Mouse (Mus musculus) neural tube, embryonic 15.5 days (tissue): ENCODE results near the gene Sh3pxd2a. TPM values are rescaled to one million over a fixed set of nuclear protein-coding genes. Genes with fewer than 3 reads are reported as not detected.
A peak's percentile ranks its signal among the peaks of the same experiment; 100 is the strongest.

Experiments used
- ATAC-seq: fragments of 200-750 bp; cut with Nextera tagmentation; 2 replicates; pipeline ENCODE4 v1.8.0; 2017; ENCODE audit warnings: mild to moderate bottlenecking, moderate TSS enrichment, moderate library complexity; ENCODE audit not compliant: low FRiP score
- H3K27ac ChIP-seq: fragments of 300-500 bp; sonication (generic); replicated peaks from 2 replicates; pipeline ENCODE4 v1.5.1; 2015; ENCODE audit warnings: mild to moderate bottlenecking, inconsistent platforms
- H3K27me3 ChIP-seq: fragments of 300-500 bp; sonication (generic); replicated peaks from 2 replicates; pipeline ENCODE4 v1.6.1; 2015; ENCODE audit warnings: inconsistent platforms
- H3K36me3 ChIP-seq: fragments of 300-500 bp; sonication (generic); 2 replicates; pipeline ENCODE4 v1.6.1; 2015; ENCODE audit warnings: inconsistent platforms
- H3K4me1 ChIP-seq: fragments of 300-500 bp; sonication (generic); 2 replicates; pipeline ENCODE4 v1.6.1; 2015; ENCODE audit warnings: inconsistent platforms
- H3K4me2 ChIP-seq: fragments of 300-500 bp; sonication (generic); 2 replicates; pipeline ENCODE4 v1.6.1; 2015; ENCODE audit warnings: inconsistent platforms, mild to moderate bottlenecking, moderate library complexity
- H3K4me3 ChIP-seq: fragments of 300-500 bp; sonication (generic); replicated peaks from 2 replicates; pipeline ENCODE4 v1.5.1; 2015; ENCODE audit warnings: mild to moderate bottlenecking, inconsistent platforms
- H3K9ac ChIP-seq: fragments of 300-500 bp; sonication (generic); replicated peaks from 2 replicates; pipeline ENCODE4 v1.6.1; 2015; ENCODE audit warnings: mild to moderate bottlenecking, inconsistent platforms
- H3K9me3 ChIP-seq: fragments of 300-500 bp; sonication (generic); replicated peaks from 2 replicates; pipeline ENCODE4 v1.6.1; 2016; ENCODE audit warnings: inconsistent platforms
- WGBS: fragments of 180-500 bp; shearing (Covaris S2); methylation state at CpG from one replicate; pipeline ENCODE4 v1.1.7; 2015; ENCODE audit warnings: mixed read lengths; 5-methylcytosine and 5-hydroxymethylcytosine counted together
- polyA plus RNA-seq: library from polyadenylated mRNA; unstranded; fragments of >200 nt; fragmentation: Nextera tagmentation; extraction: Ambion mirVana; gene quantifications from 2 replicates; pipeline ENCODE4 v1.2.1, GENCODE M21; 2015

Sh3pxd2a gene
- polyA plus RNA-seq, 1 experiment from 2014 or later = 2.2 TPM

GRCm38 (mm10) chr19:47487572-47487971, 23.4 kb upstream of the Sh3pxd2a start:
- 87% methylated on average over 9 of the region's 9 CpGs for WGBS
- Histone ChIP-seq H3K4me3 (no peak overlapping the region), H3K36me3 (no peaks in the 10 kb centered on the region), H3K4me2 (no peak overlapping the region), H3K9ac (no peak overlapping the region), H3K27me3 (no peaks in the 10 kb centered on the region), H3K27ac (no peak overlapping the region), H3K4me1 (peaks cover 18% of the 10 kb centered on the region), H3K9me3 (no peaks in the 10 kb centered on the region)
- no peak for ATAC-seq

GRCm38 (mm10) chr19:47485997-47486566, 21.9 kb upstream of the Sh3pxd2a start:
- peaks cover 12% of the 10 kb centered on the region for H3K4me1 ChIP-seq
- H3K4me3 ChIP-seq = no peak overlapping the region
- no peak overlapping the region for H3K4me2 ChIP-seq
- 47% methylated on average over 9 of the region's 9 CpGs for WGBS
- no peak for ATAC-seq
- H3K9ac ChIP-seq = no peak overlapping the region
- H3K36me3 ChIP-seq = no peaks in the 10 kb centered on the region
- no peaks in the 10 kb centered on the region for H3K9me3 ChIP-seq
- H3K27me3 ChIP-seq = no peaks in the 10 kb centered on the region
- H3K27ac ChIP-seq = no peak overlapping the region

- H3K4me1 ChIP-seq = peaks cover 12% of the 10 kb centered on the region
- H3K27me3 ChIP-seq = no peaks in the 10 kb centered on the region
- WGBS = 77% methylated on average over 3 of the region's 3 CpGs
- peak; percentile 59 for ATAC-seq
- no peak overlapping the region for H3K27ac ChIP-seq
- H3K9ac ChIP-seq = no peak overlapping the region
- H3K4me2 ChIP-seq = no peak overlapping the region
- H3K4me3 ChIP-seq = no peak overlapping the region
- no peaks in the 10 kb centered on the region for H3K36me3 ChIP-seq
- H3K9me3 ChIP-seq = no peaks in the 10 kb centered on the region
Observed at GRCm38 (mm10) chr19:47484110-47484509, 19.9 kb upstream of the Sh3pxd2a start.

- no peaks in the 10 kb centered on the region for H3K36me3 ChIP-seq
- no peak overlapping the region for H3K4me3 ChIP-seq
- no peak overlapping the region for H3K27ac ChIP-seq
- H3K4me1 ChIP-seq = peaks cover 12% of the 10 kb centered on the region
- 87% methylated on average over 3 of the region's 3 CpGs for WGBS
- H3K4me2 ChIP-seq = no peak overlapping the region
- no peaks in the 10 kb centered on the region for H3K9me3 ChIP-seq
- ATAC-seq = no peak
- H3K9ac ChIP-seq = no peak overlapping the region
- no peaks in the 10 kb centered on the region for H3K27me3 ChIP-seq
Observed at GRCm38 (mm10) chr19:47483346-47483745, 19.1 kb upstream of the Sh3pxd2a start.

GRCm38 (mm10) chr19:47473453-47473852, 9.3 kb upstream of the Sh3pxd2a start:
- H3K36me3 ChIP-seq = no peaks in the 10 kb centered on the region
- H3K27ac ChIP-seq = no peak overlapping the region

GRCm38 (mm10) chr19:47472881-47473400, 8.7 kb upstream of the Sh3pxd2a start:
- Histone ChIP-seq H3K4me2 (peak overlapping the region; percentile 37), H3K4me3 (no peak overlapping the region), H3K27ac (0 out of 2 replicates have a peak overlapping the region, but pooled peaks have one; percentile 20), H3K9me3 (no peaks in the 10 kb centered on the region), H3K9ac (no peak overlapping the region), H3K4me1 (peaks cover 10% of the 10 kb centered on the region), H3K36me3 (no peaks in the 10 kb centered on the region), H3K27me3 (no peaks in the 10 kb centered on the region)
- no peak for ATAC-seq
- WGBS = 13% methylated on average over 15 of the region's 15 CpGs

More at GRCm38 (mm10) chr19:47473453-47473852, 9.3 kb upstream of the Sh3pxd2a start:
- no peaks in the 10 kb centered on the region for H3K9me3 ChIP-seq
- no peak for ATAC-seq
- H3K27me3 ChIP-seq = no peaks in the 10 kb centered on the region
- H3K4me1 ChIP-seq = peaks cover 10% of the 10 kb centered on the region
- whole genome bisulfite sequencing = 50% methylated on average over 3 of the region's 3 CpGs
- no peak overlapping the region for H3K4me2 ChIP-seq
- H3K9ac ChIP-seq = no peak overlapping the region
- no peak overlapping the region for H3K4me3 ChIP-seq

- Histone ChIP-seq H3K9me3 (no peaks in the 10 kb centered on the region), H3K36me3 (no peaks in the 10 kb centered on the region), H3K27ac (no peak overlapping the region), H3K4me2 (no peak overlapping the region), H3K4me3 (no peak overlapping the region), H3K9ac (no peak overlapping the region), H3K4me1 (peaks cover 10% of the 10 kb centered on the region), H3K27me3 (no peaks in the 10 kb centered on the region)
- ATAC-seq = no peak
- 77% methylated on average over 4 of the region's 4 CpGs for WGBS
Observed at GRCm38 (mm10) chr19:47471808-47472207, 7.6 kb upstream of the Sh3pxd2a start.

GRCm38 (mm10) chr19:47468750-47469149, 4.5 kb upstream of the Sh3pxd2a start:
- Histone ChIP-seq H3K4me2 (no peak overlapping the region), H3K9ac (no peak overlapping the region), H3K27me3 (no peaks in the 10 kb centered on the region), H3K9me3 (no peaks in the 10 kb centered on the region), H3K4me3 (no peak overlapping the region), H3K36me3 (no peaks in the 10 kb centered on the region), H3K4me1 (peaks cover 19% of the 10 kb centered on the region), H3K27ac (no peak overlapping the region)
- ATAC-seq = no peak
- 73% methylated on average over 3 of the region's 3 CpGs for whole genome bisulfite sequencing

- H3K9ac ChIP-seq = no peak overlapping the region
- no peak overlapping the region for H3K4me2 ChIP-seq
- ATAC-seq = no peak
- no peaks in the 10 kb centered on the region for H3K9me3 ChIP-seq
- no peak overlapping the region for H3K4me3 ChIP-seq
- no peaks in the 10 kb centered on the region for H3K27me3 ChIP-seq
- no peak overlapping the region for H3K27ac ChIP-seq
- peaks cover 28% of the 10 kb centered on the region for H3K4me1 ChIP-seq
- 80% methylated on average over 8 of the region's 8 CpGs for WGBS
- no peaks in the 10 kb centered on the region for H3K36me3 ChIP-seq
Observed at GRCm38 (mm10) chr19:47466775-47467174, 2.6 kb upstream of the Sh3pxd2a start.

GRCm38 (mm10) chr19:47465467-47465866, 1.3 kb upstream of the Sh3pxd2a start:
- 61% methylated on average over 9 of the region's 9 CpGs for WGBS
- no peak for ATAC-seq
- Histone ChIP-seq H3K36me3 (no peaks in the 10 kb centered on the region), H3K27me3 (no peaks in the 10 kb centered on the region), H3K9me3 (no peaks in the 10 kb centered on the region), H3K4me2 (no peak overlapping the region), H3K4me3 (no peak overlapping the region), H3K9ac (no peak overlapping the region), H3K27ac (no peak overlapping the region), H3K4me1 (peaks cover 42% of the 10 kb centered on the region)

GRCm38 (mm10) chr19:47463636-47464303, 431 bp downstream of the Sh3pxd2a start:
- H3K4me2 ChIP-seq = peak overlapping the region; percentile 92
- peak overlapping the region; percentile 82 for H3K27ac ChIP-seq
- no peaks in the 10 kb centered on the region for H3K36me3 ChIP-seq
- H3K9me3 ChIP-seq = no peaks in the 10 kb centered on the region
- peak; percentile 53; the same call in 1 of the 2 replicates for ATAC-seq
- WGBS = under 1% methylated on average over 46 of the region's 46 CpGs
- peak overlapping the region; percentile 84 for H3K4me3 ChIP-seq
- no peaks in the 10 kb centered on the region for H3K27me3 ChIP-seq
- H3K4me1 ChIP-seq = peaks cover 59% of the 10 kb centered on the region
- H3K9ac ChIP-seq = peak overlapping the region; percentile 79

GRCm38 (mm10) chr19:47463206-47463605, 995 bp downstream of the Sh3pxd2a start:
- ATAC-seq = no peak
- H3K36me3 ChIP-seq = no peaks in the 10 kb centered on the region
- WGBS = under 1% methylated on average over 13 of the region's 13 CpGs
- H3K4me1 ChIP-seq = peaks cover 64% of the 10 kb centered on the region
- no peaks in the 10 kb centered on the region for H3K27me3 ChIP-seq
- H3K9me3 ChIP-seq = no peaks in the 10 kb centered on the region
- H3K27ac ChIP-seq = peak overlapping the region; percentile 82; the same call in 1 of the 2 replicates
- H3K4me3 ChIP-seq = peak overlapping the region; percentile 84
- peak overlapping the region; percentile 92 for H3K4me2 ChIP-seq
- peak overlapping the region; percentile 79 for H3K9ac ChIP-seq
